Mouse (Mus musculus) heart, adult 2 months (tissue): ENCODE measurements at regions not wholly inside any gene's neighbourhood (a gene's known extent, or its start where the extent isn't known, plus 50 kb on each side); places are given as distances from the start of the nearest gene placed in this dataset.

Experiments
- CTCF ChIP-seq: fragments of 200-600 bp; IDR thresholded peaks from 2 replicates; pipeline ENCODE4 v1.8.1; 2022; ENCODE audit warnings: antibody characterized with exemption, mild to moderate bottlenecking, moderate library complexity
- POLR2A ChIP-seq: fragments of 200-500 bp; IDR thresholded peaks from 2 replicates; pipeline ENCODE4 v1.6.1; 2011; ENCODE audit warnings: mild to moderate bottlenecking, low read depth, low read length, control low read depth; ENCODE audit not compliant: insufficient read depth

DNA sequence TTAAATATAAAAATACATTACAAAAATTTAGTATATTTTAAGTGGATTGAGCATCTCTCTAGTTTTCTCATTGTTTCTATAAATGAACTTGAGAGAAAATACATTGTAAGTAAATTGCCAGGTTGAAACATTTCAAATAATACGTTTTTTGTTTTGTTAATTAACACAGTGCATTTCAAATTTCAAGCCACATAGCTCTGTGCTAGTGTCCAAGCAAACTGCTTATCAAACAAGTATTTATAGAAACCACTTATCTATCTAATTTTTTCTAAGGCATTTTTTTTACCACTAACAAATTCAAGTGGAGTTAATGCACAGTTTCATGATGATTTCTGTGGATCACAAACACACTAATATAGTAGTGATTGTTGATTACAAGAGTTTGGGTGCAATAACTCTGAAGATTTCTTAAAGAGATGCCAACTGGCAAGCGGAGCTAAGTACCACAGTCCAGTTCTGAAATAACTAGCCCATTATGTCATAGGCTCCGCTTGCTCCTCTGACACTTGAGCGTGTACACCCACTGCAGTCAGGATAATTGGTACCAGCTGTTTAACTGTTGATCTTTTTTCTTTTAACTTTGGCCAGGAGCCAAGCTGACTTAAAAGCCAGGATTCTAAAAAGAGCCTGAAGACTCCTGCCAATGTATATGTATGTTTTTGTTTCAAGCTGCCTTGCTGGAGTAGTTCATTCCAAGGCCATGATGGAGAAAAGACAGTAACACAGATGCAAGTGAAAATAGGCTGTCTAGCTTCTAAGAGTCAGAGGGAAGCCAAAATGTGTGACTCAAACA, 115.0 kb downstream of the Pcdh18 start:
- TF ChIP-seq POLR2A (no peak), CTCF (no peak)
